Mouse (Mus musculus): ENCODE results near the gene 4930562C15Rik. TPM values are rescaled to one million over a fixed set of nuclear protein-coding genes. Genes with fewer than 3 reads are reported as not detected.
A peak's percentile ranks its signal among the peaks of the same experiment; 100 is the strongest.

Gene 4930562C15Rik
- polyA plus RNA-seq, 1 experiment from 2014 or later: 0.16 TPM

DNA sequence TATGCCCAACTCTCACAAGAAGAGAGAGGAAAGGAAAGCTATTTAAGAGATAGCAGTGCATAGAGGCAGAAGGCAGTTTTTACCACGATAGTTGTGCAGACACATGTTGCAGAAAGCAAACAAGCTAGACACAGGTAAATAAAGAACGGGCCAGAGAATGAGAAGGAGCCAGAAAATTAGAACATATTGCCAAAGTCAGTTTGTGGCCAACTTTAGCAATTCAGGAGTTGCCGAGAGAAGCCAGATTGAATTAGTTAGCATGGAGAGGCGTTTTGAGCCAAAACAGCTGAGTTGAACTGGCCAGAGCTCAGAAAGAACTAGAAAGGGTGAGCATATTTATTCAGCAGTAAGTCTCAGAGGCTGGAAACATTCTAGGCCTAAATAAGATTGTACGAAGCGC lies 57.0 kb downstream of the 4930562C15Rik start:
- no peaks in the 10 kb centered on the region for H3K36me3 ChIP-seq (ENCODE audit: inconsistent target)
- 94% methylated on average over 6 of the region's 6 CpGs for WGBS (ENCODE audit: missing documents)
- no peak overlapping the region for H3K27ac ChIP-seq
- no peak overlapping the region for H3K4me3 ChIP-seq (ENCODE audit: inconsistent target)
- H3K79me2 ChIP-seq (ENCODE audit: inconsistent target): peaks cover 95% of the 10 kb centered on the region

DNA sequence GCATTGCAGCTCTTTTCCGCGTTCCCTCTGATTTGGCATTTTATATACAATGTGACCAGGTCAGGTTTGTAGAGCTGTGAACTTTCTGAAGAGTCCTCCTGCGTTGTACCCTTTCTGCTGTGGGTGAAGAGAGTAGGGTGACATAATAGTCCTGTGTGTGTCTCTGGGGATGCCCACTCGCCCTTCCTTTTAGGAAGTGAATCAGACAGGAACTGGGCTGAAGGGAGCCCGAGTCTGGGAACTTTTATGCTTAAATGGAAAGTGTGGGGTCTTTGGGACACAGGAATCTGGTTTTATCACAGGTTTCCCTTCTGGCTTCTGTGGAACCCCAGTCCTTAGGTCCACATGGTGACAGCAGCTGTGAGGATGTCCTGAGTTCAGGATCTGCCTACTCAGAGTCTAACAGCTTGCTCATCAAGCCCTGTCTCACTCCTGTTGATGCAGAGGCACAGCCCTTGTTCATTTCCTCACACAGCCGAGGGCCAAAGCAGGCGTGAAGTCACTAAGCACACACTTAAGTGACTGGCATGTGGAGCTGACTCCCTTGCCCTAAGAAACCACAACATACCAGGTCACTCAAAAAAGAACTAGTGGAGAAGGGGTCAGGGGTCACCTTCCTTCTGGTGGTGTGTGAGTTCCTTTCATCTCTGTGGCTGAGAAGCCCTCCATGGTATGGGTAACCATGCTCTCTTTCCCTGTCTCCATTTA lies 59.1 kb downstream of the 4930562C15Rik start:
- WGBS (ENCODE audit: missing documents): 41% methylated on average over 7 of the region's 7 CpGs
- H3K79me2 ChIP-seq (ENCODE audit: inconsistent target): peaks cover 95% of the 10 kb centered on the region
- peak overlapping the region; percentile 86 for H3K27ac ChIP-seq
- H3K4me3 ChIP-seq (ENCODE audit: inconsistent target): no peak overlapping the region
- no peaks in the 10 kb centered on the region for H3K36me3 ChIP-seq (ENCODE audit: inconsistent target)

DNA sequence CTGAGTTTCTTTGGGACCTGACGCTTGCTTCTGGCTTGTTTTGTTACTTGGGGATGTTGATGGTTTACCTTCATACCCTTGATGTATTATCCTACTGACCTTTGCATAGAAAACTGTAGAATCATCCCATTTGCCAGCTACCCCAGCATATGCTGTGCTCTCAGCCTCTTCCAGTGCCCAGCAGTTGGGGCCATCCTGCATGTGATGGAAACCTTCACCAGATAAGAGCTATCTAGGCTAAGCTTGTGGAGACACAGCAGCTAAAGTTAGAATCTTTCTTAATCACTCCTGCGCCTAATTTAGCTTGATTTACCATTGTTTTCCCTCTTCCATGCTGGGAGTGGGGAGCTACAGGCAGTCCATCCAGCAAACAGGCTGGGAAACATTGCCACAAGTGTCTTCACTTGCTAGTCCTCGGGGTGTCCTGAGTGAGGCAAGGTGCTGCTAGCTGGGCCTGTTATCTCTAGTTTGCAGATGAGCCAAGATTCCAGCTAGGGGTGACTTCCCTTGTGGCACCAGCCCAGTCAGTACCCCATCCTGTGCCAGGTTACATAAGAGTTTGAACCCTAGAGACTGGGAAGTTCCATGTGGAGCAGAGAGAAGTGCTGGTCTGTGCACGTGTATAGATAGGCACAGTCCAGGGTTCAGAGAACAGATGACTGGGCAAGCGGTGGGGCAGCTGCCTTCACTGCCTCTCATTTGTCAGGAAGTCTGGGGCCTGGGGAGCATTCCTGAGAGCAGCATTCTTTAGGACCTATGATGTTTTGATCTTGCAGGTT lies 61.2 kb downstream of the 4930562C15Rik start:
- Histone ChIP-seq H3K27ac (no peak overlapping the region), H3K79me2 (ENCODE audit: inconsistent target) (peaks cover 95% of the 10 kb centered on the region), H3K4me3 (ENCODE audit: inconsistent target) (no peak overlapping the region), H3K36me3 (ENCODE audit: inconsistent target) (no peaks in the 10 kb centered on the region)
- 73% methylated on average over 5 of the region's 5 CpGs for WGBS (ENCODE audit: missing documents)

DNA sequence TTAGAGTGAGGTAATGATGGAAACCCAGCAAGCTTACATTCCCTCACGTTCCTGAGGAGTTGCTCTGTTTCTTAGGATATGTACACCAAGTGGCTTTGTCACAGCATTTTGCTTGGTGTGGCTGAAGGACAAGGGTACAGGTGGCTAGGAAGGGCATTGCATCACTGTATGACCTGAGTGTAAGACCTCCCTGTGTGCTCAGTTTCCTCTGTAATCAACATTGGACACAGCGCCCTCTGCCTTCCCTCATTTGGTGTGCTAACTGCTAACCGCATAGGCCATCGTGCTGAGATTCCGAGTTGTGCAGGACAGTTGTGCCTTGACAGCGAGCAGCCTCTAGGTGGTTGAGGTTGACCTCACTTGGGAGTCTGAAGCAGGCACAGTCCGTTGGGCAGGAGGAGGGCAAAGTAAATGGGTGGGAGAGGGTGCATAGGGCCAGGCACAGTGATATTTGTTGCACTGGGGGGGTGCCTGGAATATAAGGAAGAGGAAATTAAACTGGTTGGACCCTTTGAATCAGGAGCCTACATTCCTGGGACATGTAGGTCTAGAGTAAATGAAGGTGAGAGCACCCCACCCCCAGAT lies 62.0 kb downstream of the 4930562C15Rik start:
- Histone ChIP-seq H3K36me3 (ENCODE audit: inconsistent target) (no peaks in the 10 kb centered on the region), H3K27ac (no peak overlapping the region), H3K79me2 (ENCODE audit: inconsistent target) (peaks cover 95% of the 10 kb centered on the region)

DNA sequence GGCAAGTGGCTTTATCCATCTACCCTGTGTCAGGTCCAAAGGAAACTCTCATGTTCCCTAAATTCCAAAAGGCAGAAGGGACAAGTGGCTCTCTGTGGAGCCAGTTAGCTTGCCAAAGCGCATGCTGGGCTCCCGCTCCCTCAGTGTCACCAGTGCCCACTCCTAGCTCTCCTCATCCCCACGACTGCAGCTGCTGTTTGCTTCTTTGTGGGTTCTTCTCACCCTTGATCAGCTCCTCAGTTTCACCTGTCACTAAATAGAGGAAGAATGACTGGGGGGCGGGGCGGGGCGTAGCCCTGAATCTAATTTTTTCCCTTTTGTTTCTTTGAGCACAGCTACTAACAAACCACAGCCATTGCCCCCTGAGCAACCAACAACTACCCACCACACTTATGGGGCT lies 63.7 kb downstream of the 4930562C15Rik start:
- 63% methylated on average over 6 of the region's 6 CpGs for WGBS (ENCODE audit: missing documents)
- H3K27ac ChIP-seq: no peak overlapping the region
- no peaks in the 10 kb centered on the region for H3K36me3 ChIP-seq (ENCODE audit: inconsistent target)
- peaks cover 97% of the 10 kb centered on the region for H3K79me2 ChIP-seq (ENCODE audit: inconsistent target)
- H3K4me3 ChIP-seq (ENCODE audit: inconsistent target): no peak overlapping the region

More for the DNA sequence above, 62.0 kb downstream of the 4930562C15Rik start:
- no peak overlapping the region for H3K4me3 ChIP-seq (ENCODE audit: inconsistent target)
- 81% methylated on average over 7 of the region's 7 CpGs for WGBS (ENCODE audit: missing documents)

DNA sequence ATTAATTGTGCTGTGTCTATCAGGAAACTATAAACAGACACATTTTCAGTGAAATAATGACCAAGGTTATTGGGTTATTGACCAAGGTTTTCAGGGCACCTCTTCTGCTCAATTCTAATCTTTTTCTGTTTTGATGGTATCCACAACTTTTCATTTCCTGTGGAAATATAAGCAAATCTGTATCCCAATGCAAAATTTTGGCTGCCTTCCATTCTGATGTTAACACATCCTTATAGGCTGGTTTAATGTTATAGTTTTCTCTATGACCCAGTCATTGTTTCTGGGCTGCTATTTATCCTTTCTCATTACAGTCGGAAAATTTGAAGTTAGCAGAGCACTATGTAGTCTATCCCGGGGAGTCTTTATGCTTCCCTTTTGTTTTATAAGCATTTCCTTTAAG lies 64.5 kb downstream of the 4930562C15Rik start:
- H3K27ac ChIP-seq: no peak overlapping the region
- WGBS (ENCODE audit: missing documents): 96% methylated on average over 2 of the region's 2 CpGs

DNA sequence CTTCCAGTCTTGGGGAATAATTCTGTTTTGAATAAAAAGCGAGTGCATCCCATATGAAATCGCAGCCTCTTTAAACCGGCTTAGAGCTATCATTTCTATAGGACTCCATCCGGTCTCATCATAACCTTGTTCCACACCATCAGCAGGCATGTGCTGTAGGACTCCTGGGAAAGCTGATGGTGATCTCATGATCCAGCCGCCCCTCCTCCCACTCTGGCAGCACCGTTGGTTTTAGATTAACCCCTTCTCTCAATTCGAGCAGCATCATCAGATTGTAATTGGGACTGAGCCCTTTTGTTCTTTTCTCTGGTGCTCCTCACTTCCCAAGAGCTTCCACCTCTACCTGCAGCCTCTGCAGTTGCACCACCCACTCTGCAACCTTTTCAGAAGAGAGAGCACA lies 66.0 kb downstream of the 4930562C15Rik start:
- Histone ChIP-seq H3K27ac (no peak overlapping the region), H3K79me2 (ENCODE audit: inconsistent target) (peaks cover 100% of the 10 kb centered on the region), H3K36me3 (ENCODE audit: inconsistent target) (no peaks in the 10 kb centered on the region), H3K4me3 (ENCODE audit: inconsistent target) (no peak overlapping the region)
- 96% methylated on average over 7 of the region's 7 CpGs for WGBS (ENCODE audit: missing documents)

More for the DNA sequence above, 64.5 kb downstream of the 4930562C15Rik start:
- Histone ChIP-seq H3K79me2 (ENCODE audit: inconsistent target) (peaks cover 100% of the 10 kb centered on the region), H3K36me3 (ENCODE audit: inconsistent target) (no peaks in the 10 kb centered on the region), H3K4me3 (ENCODE audit: inconsistent target) (no peak overlapping the region)

DNA sequence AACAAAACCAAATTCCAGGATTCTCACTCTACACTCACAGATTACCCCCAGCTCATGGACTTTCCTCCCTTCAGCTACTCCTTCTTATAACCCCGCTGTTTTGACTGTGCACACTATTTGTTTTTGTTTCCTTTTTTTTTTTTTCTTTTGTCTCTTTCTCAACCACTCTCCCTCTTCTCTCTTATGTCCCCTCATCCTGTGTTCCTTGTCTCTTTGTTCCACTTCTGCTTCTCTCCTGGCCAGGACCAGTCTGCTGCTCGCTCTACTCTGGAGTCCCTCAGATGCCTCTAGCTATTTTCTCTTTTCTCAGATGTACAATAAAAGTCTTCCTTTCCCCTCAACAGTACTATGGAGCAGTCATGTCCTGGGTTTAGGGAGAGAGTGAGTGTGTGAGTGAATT lies 67.2 kb downstream of the 4930562C15Rik start:
- no peak overlapping the region for H3K4me3 ChIP-seq (ENCODE audit: inconsistent target)
- H3K27ac ChIP-seq: no peak overlapping the region
- WGBS (ENCODE audit: missing documents): 38% methylated on average over 2 of the region's 2 CpGs
- H3K36me3 ChIP-seq (ENCODE audit: inconsistent target): no peaks in the 10 kb centered on the region
- H3K79me2 ChIP-seq (ENCODE audit: inconsistent target): peaks cover 100% of the 10 kb centered on the region

DNA sequence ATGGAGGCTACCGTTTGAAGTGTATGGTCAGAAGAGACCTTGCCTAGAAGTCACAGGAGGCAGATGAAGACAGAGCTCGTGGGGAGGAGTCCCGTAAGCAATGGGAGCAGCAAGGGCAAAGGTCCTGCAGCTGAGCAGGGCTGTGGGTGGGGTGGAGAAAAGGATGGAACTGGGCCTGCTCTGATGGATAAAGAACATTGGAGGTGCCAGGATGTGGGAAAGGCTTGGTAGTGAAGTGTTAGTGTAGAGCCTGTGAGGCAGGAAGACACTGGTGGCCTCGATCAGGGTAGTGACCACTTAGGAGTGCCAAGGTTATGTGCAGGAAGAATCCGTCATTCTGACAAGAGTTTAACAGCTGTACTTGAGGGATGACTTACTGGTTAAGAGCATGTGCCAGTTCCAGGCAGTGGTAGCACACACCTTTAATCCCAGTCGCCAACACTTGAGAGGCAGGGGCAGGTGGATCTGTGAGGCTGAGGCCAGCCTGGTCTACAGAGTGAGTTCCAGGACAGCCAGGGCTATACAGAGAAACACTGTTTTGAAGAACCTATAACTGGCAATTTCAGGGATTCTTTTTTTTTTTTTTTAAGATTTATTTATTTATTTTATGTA lies 68.4 kb downstream of the 4930562C15Rik start:
- Histone ChIP-seq H3K79me2 (ENCODE audit: inconsistent target) (peaks cover 93% of the 10 kb centered on the region), H3K4me3 (ENCODE audit: inconsistent target) (no peak overlapping the region), H3K27ac (no peak overlapping the region), H3K36me3 (ENCODE audit: inconsistent target) (no peaks in the 10 kb centered on the region)
- 99% methylated on average over 6 of the region's 6 CpGs for WGBS (ENCODE audit: missing documents)

DNA sequence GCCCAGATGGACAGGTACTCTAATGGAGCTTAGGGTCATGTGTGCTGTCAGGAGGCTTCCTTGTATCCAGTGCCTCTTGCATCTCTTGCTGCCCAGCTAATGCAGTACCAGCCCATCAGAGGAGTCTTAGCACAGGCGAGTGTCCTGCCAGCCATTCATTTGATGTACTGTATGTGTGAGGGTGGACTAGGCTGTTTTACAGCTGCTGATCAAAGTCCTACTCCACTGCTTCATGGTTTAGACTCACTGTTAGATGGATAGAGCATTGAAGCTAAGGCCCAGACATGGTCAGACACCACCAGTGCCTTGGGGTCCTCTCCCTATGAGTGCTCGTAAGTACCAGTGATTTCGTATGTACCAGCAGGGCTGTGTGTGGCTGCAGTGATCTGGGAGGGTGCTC lies 69.7 kb downstream of the 4930562C15Rik start:
- H3K79me2 ChIP-seq (ENCODE audit: inconsistent target): peaks cover 86% of the 10 kb centered on the region
- no peak overlapping the region for H3K27ac ChIP-seq
- 97% methylated on average over 3 of the region's 3 CpGs for WGBS (ENCODE audit: missing documents)
- no peak overlapping the region for H3K4me3 ChIP-seq (ENCODE audit: inconsistent target)
- no peaks in the 10 kb centered on the region for H3K36me3 ChIP-seq (ENCODE audit: inconsistent target)

DNA sequence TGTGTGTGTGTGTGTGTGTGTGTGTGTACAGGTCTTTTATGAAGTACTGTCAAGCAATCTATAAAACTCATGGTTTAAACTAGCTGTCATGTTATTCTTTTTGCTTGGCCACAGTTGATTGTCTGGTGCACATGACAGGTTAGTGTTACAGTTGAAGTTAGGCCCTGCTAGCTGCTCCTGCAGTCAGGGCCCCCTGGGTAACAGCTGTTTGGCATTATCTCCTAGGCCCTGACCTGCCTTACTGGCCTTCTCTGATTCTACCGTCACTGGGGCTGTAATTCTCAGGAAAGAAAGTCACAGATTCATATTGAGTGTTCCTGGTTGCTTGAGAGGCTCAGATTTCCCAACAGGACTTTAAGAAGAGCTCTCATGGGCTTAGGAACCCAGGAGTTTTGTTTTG lies 70.4 kb downstream of the 4930562C15Rik start:
- no peak overlapping the region for H3K27ac ChIP-seq
- 100% methylated on average over 1 of the region's 1 CpGs for WGBS (ENCODE audit: missing documents)
- H3K36me3 ChIP-seq (ENCODE audit: inconsistent target): peaks cover 4% of the 10 kb centered on the region
- no peak overlapping the region for H3K4me3 ChIP-seq (ENCODE audit: inconsistent target)
- peaks cover 82% of the 10 kb centered on the region for H3K79me2 ChIP-seq (ENCODE audit: inconsistent target)

DNA sequence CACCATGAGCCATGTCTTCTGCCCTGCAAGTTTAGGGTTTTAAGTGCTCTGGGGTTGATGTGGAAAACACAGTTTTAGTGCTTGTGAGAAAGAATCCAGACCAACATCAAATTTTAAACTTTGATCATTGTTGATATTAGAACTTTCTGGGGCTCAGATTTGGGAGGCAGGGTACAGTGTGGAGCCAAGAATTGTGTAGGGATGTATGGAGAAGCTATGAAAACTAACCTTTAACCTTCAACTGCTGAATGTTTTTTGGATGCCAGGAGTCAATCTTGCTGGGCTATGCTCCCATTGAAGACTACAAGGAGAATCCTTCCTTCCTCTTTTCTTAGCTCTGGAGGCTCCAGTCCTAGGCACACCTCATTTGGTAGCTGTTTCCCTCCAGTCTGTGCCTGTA lies 71.3 kb downstream of the 4930562C15Rik start:
- H3K36me3 ChIP-seq (ENCODE audit: inconsistent target): peaks cover 13% of the 10 kb centered on the region
- no peak overlapping the region for H3K4me3 ChIP-seq (ENCODE audit: inconsistent target)
- no peak overlapping the region for H3K27ac ChIP-seq

DNA sequence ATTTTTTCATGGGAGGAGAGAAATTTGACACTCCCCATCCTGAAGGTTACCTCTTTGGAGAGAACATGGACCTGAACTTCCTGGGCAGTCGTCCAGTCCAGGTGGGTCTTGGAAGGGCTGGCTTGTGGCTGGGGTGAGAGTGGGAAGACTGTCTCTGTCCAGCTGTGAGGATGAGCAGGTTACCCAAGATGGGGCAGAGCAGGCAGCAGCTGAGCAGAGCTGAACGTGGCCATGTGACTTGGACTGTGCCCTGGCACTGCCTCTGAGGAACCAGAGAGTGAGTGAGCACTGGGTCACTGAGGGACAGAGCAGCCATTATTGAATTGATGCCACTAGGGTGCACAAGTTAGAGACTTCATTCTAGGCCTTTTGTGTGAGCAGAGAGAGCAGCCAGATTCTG lies 72.2 kb downstream of the 4930562C15Rik start:
- Histone ChIP-seq H3K4me3 (ENCODE audit: inconsistent target) (no peak overlapping the region), H3K27ac (peak overlapping the region; percentile 49), H3K36me3 (ENCODE audit: inconsistent target) (peaks cover 16% of the 10 kb centered on the region), H3K79me2 (ENCODE audit: inconsistent target) (peaks cover 67% of the 10 kb centered on the region)
- 69% methylated on average over 2 of the region's 2 CpGs for WGBS (ENCODE audit: missing documents)

More for the DNA sequence above, 71.3 kb downstream of the 4930562C15Rik start:
- peaks cover 75% of the 10 kb centered on the region for H3K79me2 ChIP-seq (ENCODE audit: inconsistent target)

DNA sequence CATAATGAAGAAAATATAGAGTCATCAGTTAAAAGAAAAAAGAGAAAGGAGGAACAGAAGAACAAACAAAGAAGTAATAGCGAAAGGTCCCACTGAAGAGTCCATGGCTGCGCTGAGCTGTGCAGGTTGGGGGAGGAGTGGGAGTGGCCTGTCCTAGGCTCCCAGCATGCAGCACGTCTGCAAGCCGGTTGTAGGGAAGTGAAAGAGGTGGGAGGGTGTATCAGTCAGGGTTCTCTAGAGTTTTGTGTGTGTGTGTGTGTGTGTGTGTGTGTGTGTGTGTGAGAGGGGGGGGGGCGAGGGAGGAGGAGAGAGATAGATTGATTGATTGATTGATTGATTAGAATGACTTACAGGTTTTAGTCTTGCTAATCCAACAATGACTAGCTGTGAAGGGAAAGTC lies 72.8 kb downstream of the 4930562C15Rik start:
- peaks cover 16% of the 10 kb centered on the region for H3K36me3 ChIP-seq (ENCODE audit: inconsistent target)
- peak overlapping the region; percentile 49 for H3K27ac ChIP-seq
- peaks cover 61% of the 10 kb centered on the region for H3K79me2 ChIP-seq (ENCODE audit: inconsistent target)
- WGBS (ENCODE audit: missing documents): 33% methylated on average over 2 of the region's 5 CpGs
- H3K4me3 ChIP-seq (ENCODE audit: inconsistent target): no peak overlapping the region

DNA sequence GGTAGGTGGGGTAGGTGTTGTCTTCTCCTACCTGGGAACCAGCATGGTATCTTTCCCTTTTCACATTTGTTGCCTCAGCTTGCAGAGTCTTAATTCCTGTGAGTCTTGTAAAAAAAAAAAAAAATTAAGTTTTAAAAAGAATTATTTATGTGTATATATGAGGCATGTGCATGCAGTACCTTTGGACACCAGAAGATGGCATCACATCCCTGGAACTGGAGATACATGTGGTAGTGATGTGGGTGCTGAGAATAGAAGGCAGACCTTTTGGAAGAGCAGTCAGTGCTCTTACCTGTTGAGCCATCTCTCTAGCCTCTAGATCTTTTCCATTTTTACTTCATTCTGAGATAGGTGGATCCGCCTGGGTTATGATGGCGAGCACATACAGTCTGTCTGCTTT lies 74.5 kb downstream of the 4930562C15Rik start:
- H3K4me3 ChIP-seq (ENCODE audit: inconsistent target): no peak overlapping the region
- 100% methylated on average over 2 of the region's 2 CpGs for WGBS (ENCODE audit: missing documents)
- H3K36me3 ChIP-seq (ENCODE audit: inconsistent target): peaks cover 21% of the 10 kb centered on the region
- no peak overlapping the region for H3K27ac ChIP-seq
- H3K79me2 ChIP-seq (ENCODE audit: inconsistent target): peaks cover 43% of the 10 kb centered on the region
